Mouse (Mus musculus): Measurements from ENCODE around the gene Brwd3. TPM values are rescaled to one million over a fixed set of nuclear protein-coding genes. Genes with fewer than 3 reads are reported as not detected.

Gene Brwd3
- polyA plus RNA-seq, 1 experiment from 2014 or later = 2.3 TPM

DNA sequence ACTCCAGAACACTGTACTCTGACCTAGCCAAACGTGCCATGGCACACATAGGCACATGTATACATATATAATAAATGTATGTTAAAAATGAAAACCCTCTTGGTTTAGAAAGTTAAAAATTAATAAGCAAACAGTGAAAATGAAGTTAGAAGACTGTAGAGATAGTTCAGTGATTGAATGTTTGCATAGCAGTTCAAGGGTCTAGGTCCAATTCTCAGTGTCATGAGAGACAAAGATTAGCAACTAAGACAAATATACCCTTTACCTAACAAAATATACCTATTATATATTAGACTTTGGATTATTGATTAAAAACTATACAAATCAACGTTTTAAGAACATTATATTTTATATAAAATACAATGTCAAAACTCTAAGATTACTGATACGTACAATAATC lies 36.9 kb downstream of the Brwd3 start:
- H3K27me3 ChIP-seq (replicated peaks; ENCODE audit: control insufficient read depth, insufficient read depth, low read length) = no peaks in the 10 kb centered on the region
- no peak overlapping the region for H3K9ac ChIP-seq (ENCODE audit: low read depth, low read length)
- WGBS = 83% methylated on average over 3 of the region's 3 CpGs
- H3K4me2 ChIP-seq (ENCODE audit: low read length) = no peak overlapping the region
- no peaks in the 10 kb centered on the region for H3K4me1 ChIP-seq (ENCODE audit: control insufficient read depth, insufficient read depth, low read depth, low read length)
- no peaks in the 10 kb centered on the region for H3K9me3 ChIP-seq (ENCODE audit: control insufficient read depth, low read length)
- H3K4me3 ChIP-seq (ENCODE audit: low read length) = no peak overlapping the region
- no peak overlapping the region for H3K27ac ChIP-seq (ENCODE audit: low read depth, low read length)
- no peaks in the 10 kb centered on the region for H3K36me3 ChIP-seq (ENCODE audit: control insufficient read depth, insufficient read depth, low read length)
- no peak for ATAC-seq

DNA sequence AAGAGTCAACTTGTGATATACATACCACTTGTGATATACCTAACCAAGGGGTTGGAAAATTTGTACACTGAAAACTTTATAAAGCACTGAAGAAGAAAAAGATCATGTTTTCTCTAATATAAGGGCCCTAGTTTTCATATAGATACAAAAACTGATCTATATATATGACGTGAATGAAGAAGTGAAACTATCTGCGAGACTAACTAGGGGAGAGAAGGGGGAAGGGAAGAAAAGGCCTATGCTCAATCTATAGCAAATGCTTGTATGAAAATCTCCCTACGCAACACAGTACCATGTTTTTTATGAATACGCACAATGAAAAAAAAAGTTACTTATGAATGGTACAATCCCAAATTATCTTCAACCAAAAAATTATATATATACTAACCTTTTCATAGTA lies 50.4 kb downstream of the Brwd3 start:
- Histone ChIP-seq H3K9ac (ENCODE audit: low read depth, low read length) (no peak overlapping the region), H3K4me1 (ENCODE audit: control insufficient read depth, insufficient read depth, low read depth, low read length) (no peaks in the 10 kb centered on the region), H3K36me3 (ENCODE audit: control insufficient read depth, insufficient read depth, low read length) (no peaks in the 10 kb centered on the region), H3K27ac (ENCODE audit: low read depth, low read length) (no peak overlapping the region), H3K27me3 (replicated peaks; ENCODE audit: control insufficient read depth, insufficient read depth, low read length) (no peaks in the 10 kb centered on the region), H3K4me2 (ENCODE audit: low read length) (no peak overlapping the region), H3K4me3 (ENCODE audit: low read length) (no peak overlapping the region), H3K9me3 (ENCODE audit: control insufficient read depth, low read length) (no peaks in the 10 kb centered on the region)
- WGBS = 94% methylated on average over 4 of the region's 4 CpGs
- no peak for ATAC-seq

DNA sequence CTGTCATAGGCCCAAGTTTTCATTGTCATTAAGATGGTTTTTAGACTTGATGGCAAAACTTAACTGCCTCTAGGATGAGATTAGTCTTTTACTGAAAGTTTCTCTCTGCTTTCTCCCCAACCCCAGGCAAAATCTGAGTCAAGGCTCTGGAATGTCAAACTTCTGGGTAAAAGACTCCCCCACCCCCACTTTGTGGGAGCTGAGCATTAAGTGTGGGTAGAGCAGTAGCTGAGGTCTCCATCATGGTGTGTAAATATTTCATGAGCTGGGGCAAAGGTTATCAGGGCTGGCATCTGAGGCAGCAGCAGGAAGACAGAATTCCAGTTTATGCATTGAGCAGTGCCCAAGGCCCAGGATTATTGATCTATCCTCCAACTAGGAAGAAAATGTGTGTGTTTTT lies 102.4 kb downstream of the Brwd3 start:
- Histone ChIP-seq H3K4me2 (ENCODE audit: low read length) (no peak overlapping the region), H3K36me3 (ENCODE audit: control insufficient read depth, insufficient read depth, low read length) (no peaks in the 10 kb centered on the region)
- no peak for ATAC-seq

DNA sequence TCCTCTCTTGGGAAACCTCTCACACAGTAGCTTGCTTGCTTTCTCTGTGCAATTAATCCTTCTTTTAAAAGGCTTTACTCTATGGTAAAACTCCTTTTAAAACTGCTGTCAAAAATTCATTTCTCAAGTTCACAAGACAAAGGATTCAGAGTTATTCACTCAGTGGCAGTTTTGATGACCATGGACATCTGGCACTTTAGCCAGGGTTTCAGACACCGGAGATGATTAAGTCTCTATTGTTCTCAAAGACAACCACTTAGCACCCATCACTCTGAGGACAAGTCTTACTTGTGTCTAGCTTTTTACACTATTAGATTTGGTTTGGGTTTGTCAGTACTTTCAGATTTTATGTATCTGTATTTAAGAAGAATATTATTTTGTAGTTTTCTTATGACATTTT lies 104.6 kb downstream of the Brwd3 start:
- H3K9me3 ChIP-seq (ENCODE audit: control insufficient read depth, low read length) = no peaks in the 10 kb centered on the region

More for the DNA sequence above, 102.4 kb downstream of the Brwd3 start:
- Histone ChIP-seq H3K9me3 (ENCODE audit: control insufficient read depth, low read length) (no peaks in the 10 kb centered on the region), H3K4me1 (ENCODE audit: control insufficient read depth, insufficient read depth, low read depth, low read length) (no peaks in the 10 kb centered on the region), H3K27ac (ENCODE audit: low read depth, low read length) (no peak overlapping the region), H3K9ac (ENCODE audit: low read depth, low read length) (no peak overlapping the region), H3K4me3 (ENCODE audit: low read length) (no peak overlapping the region), H3K27me3 (replicated peaks; ENCODE audit: control insufficient read depth, insufficient read depth, low read length) (no peaks in the 10 kb centered on the region)

DNA sequence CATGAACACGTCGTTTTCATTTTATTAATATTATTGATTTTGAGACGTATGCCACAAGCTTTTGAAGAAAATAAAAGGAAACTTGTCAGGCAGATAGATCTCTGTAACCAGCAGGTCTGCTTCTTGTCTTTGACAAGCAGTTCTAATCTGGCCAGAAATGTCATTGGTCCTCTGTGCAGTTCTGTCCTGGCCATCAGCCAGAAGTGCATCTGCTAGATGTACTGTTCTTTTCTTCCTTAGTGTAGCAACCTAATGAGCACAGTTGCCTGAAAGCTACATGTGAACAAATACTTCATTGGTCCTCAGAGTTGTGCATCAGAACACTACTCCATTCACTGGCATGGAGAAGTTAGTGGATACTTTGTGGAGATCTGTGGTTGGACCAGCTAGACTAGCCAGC lies 105.1 kb downstream of the Brwd3 start:
- Histone ChIP-seq H3K9me3 (ENCODE audit: control insufficient read depth, low read length) (no peaks in the 10 kb centered on the region), H3K36me3 (ENCODE audit: control insufficient read depth, insufficient read depth, low read length) (no peaks in the 10 kb centered on the region), H3K4me2 (ENCODE audit: low read length) (no peak overlapping the region), H3K4me3 (ENCODE audit: low read length) (no peak overlapping the region), H3K4me1 (ENCODE audit: control insufficient read depth, insufficient read depth, low read depth, low read length) (no peaks in the 10 kb centered on the region), H3K9ac (ENCODE audit: low read depth, low read length) (no peak overlapping the region), H3K27ac (ENCODE audit: low read depth, low read length) (no peak overlapping the region), H3K27me3 (replicated peaks; ENCODE audit: control insufficient read depth, insufficient read depth, low read length) (no peaks in the 10 kb centered on the region)
- WGBS = 71% methylated on average over 3 of the region's 3 CpGs
- peak; percentile 54 for ATAC-seq

More for the DNA sequence above, 104.6 kb downstream of the Brwd3 start:
- Histone ChIP-seq H3K4me2 (ENCODE audit: low read length) (no peak overlapping the region), H3K36me3 (ENCODE audit: control insufficient read depth, insufficient read depth, low read length) (no peaks in the 10 kb centered on the region), H3K4me3 (ENCODE audit: low read length) (no peak overlapping the region), H3K27me3 (replicated peaks; ENCODE audit: control insufficient read depth, insufficient read depth, low read length) (no peaks in the 10 kb centered on the region), H3K27ac (ENCODE audit: low read depth, low read length) (no peak overlapping the region), H3K4me1 (ENCODE audit: control insufficient read depth, insufficient read depth, low read depth, low read length) (no peaks in the 10 kb centered on the region), H3K9ac (ENCODE audit: low read depth, low read length) (no peak overlapping the region)
- WGBS = 33% methylated on average over 1 of the region's 1 CpGs
- ATAC-seq = no peak

DNA sequence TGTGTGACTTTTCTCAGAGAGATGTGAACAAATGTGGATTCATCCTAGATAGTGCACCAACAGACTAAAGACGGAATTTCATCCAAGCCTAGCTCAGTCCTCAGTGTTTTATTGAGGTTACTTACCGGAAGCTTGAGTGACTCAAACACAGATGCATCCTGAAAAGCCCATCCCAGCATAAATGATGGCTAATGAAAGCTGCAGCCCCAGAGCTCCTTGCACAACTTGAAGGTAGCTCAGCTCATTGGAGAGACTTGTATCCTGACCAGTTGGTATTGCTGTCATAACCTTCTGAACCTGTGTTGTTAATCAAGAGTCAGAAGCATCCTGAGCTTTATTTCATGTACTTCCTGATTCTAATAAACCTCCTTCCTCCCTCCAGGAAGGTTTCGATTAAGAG lies 105.8 kb downstream of the Brwd3 start:
- H3K9ac ChIP-seq (ENCODE audit: low read depth, low read length) = no peak overlapping the region
- no peak overlapping the region for H3K4me3 ChIP-seq (ENCODE audit: low read length)
- H3K4me2 ChIP-seq (ENCODE audit: low read length) = no peak overlapping the region
- no peaks in the 10 kb centered on the region for H3K27me3 ChIP-seq (replicated peaks; ENCODE audit: control insufficient read depth, insufficient read depth, low read length)
- no peaks in the 10 kb centered on the region for H3K9me3 ChIP-seq (ENCODE audit: control insufficient read depth, low read length)
- WGBS = 79% methylated on average over 3 of the region's 3 CpGs
- no peak for ATAC-seq
- H3K36me3 ChIP-seq (ENCODE audit: control insufficient read depth, insufficient read depth, low read length) = no peaks in the 10 kb centered on the region
- no peak overlapping the region for H3K27ac ChIP-seq (ENCODE audit: low read depth, low read length)
- H3K4me1 ChIP-seq (ENCODE audit: control insufficient read depth, insufficient read depth, low read depth, low read length) = no peaks in the 10 kb centered on the region

DNA sequence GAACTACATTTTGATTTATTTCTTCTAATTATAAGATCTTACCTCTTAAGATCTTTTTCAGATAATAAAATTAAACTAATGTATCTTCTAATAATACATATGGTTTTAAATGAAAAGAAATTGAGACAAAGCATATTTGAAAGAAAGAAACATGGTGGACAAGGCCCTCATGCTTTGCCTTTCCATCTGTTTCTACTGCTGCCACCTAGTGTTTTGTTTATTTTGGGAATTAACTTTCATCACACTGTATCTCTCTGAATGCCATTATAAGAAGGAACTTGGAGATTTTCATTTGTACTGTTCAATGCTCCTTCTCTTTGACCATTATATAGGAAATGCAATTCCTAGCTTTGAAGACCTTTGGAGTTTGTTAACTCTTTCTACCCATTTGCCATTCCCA lies 109.9 kb downstream of the Brwd3 start:
- no peak overlapping the region for H3K4me3 ChIP-seq (ENCODE audit: low read length)
- H3K4me1 ChIP-seq (ENCODE audit: control insufficient read depth, insufficient read depth, low read depth, low read length) = no peaks in the 10 kb centered on the region
- H3K36me3 ChIP-seq (ENCODE audit: control insufficient read depth, insufficient read depth, low read length) = no peaks in the 10 kb centered on the region
- H3K9ac ChIP-seq (ENCODE audit: low read depth, low read length) = no peak overlapping the region
- H3K27ac ChIP-seq (ENCODE audit: low read depth, low read length) = no peak overlapping the region
- no peak for ATAC-seq
- H3K4me2 ChIP-seq (ENCODE audit: low read length) = no peak overlapping the region
- H3K9me3 ChIP-seq (ENCODE audit: control insufficient read depth, low read length) = no peaks in the 10 kb centered on the region
- H3K27me3 ChIP-seq (replicated peaks; ENCODE audit: control insufficient read depth, insufficient read depth, low read length) = no peaks in the 10 kb centered on the region

DNA sequence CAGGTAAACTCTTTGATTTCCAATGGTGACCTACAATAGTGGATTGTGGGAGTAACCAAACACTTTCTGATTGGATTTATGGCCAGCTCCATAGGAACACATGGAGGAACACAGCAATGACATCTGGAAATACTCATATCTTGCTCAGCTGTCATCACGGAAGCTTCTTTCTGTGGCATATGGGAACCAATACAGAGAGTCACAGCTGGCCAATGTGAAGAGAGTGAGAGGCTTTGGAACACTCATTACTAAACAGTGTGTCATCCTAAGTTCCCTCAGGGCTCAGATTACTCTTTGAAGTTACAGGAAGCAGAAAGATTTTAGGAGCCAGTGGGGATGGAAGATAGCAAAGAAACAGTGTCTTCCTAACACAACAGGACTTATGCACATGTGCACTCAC lies 111.7 kb downstream of the Brwd3 start:
- H3K27ac ChIP-seq (ENCODE audit: low read depth, low read length) = no peak overlapping the region
- H3K9me3 ChIP-seq (ENCODE audit: control insufficient read depth, low read length) = no peaks in the 10 kb centered on the region
- H3K4me2 ChIP-seq (ENCODE audit: low read length) = no peak overlapping the region
- H3K4me1 ChIP-seq (ENCODE audit: control insufficient read depth, insufficient read depth, low read depth, low read length) = no peaks in the 10 kb centered on the region
- WGBS = 92% methylated on average over 1 of the region's 1 CpGs
- no peak for ATAC-seq
- no peak overlapping the region for H3K9ac ChIP-seq (ENCODE audit: low read depth, low read length)
- H3K36me3 ChIP-seq (ENCODE audit: control insufficient read depth, insufficient read depth, low read length) = no peaks in the 10 kb centered on the region
- H3K4me3 ChIP-seq (ENCODE audit: low read length) = no peak overlapping the region
- H3K27me3 ChIP-seq (replicated peaks; ENCODE audit: control insufficient read depth, insufficient read depth, low read length) = no peaks in the 10 kb centered on the region

DNA sequence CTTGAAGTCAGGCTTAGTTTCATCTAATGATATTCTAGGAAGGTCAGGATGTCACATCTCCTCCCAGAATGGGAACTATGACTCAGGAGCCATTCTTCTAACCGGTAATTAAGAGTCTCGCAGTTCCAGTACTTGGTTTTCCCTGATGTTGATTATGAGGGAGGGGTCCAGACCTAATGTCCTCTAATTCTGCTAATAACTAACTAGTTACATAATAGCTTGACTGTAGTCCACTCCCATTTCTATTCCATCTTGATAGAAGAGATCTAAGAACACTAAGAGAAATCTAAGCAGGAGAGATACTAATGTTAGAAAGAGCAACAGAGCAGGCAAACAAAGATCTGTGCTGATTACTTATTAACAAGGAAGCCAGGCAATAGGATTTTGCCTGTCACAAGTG lies 129.9 kb downstream of the Brwd3 start:
- WGBS = 68% methylated on average over 2 of the region's 2 CpGs
- no peaks in the 10 kb centered on the region for H3K36me3 ChIP-seq (ENCODE audit: control insufficient read depth, insufficient read depth, low read length)
- no peak overlapping the region for H3K4me2 ChIP-seq (ENCODE audit: low read length)
- no peaks in the 10 kb centered on the region for H3K4me1 ChIP-seq (ENCODE audit: control insufficient read depth, insufficient read depth, low read depth, low read length)
- H3K27ac ChIP-seq (ENCODE audit: low read depth, low read length) = no peak overlapping the region
- ATAC-seq = no peak
- H3K9me3 ChIP-seq (ENCODE audit: control insufficient read depth, low read length) = no peaks in the 10 kb centered on the region
- H3K9ac ChIP-seq (ENCODE audit: low read depth, low read length) = no peak overlapping the region
- no peaks in the 10 kb centered on the region for H3K27me3 ChIP-seq (replicated peaks; ENCODE audit: control insufficient read depth, insufficient read depth, low read length)
- no peak overlapping the region for H3K4me3 ChIP-seq (ENCODE audit: low read length)
